Mouse (Mus musculus) lung, embryonic 14.5 days (tissue): ENCODE measurements at regions not wholly inside any gene's neighbourhood (a gene's known extent, or its start where the extent isn't known, plus 50 kb on each side); places are given as distances from the start of the nearest gene placed in this dataset.

ENCODE experiments used
- ATAC-seq: fragments of 200-750 bp; cut with Nextera tagmentation; 2 replicates; pipeline ENCODE4 v1.8.0; 2017; ENCODE audit warnings: mild to moderate bottlenecking, moderate TSS enrichment, moderate library complexity; ENCODE audit not compliant: insufficient read depth
- DNase-seq: peaks from one replicate; pipeline ENCODE4 v3.0.0-alpha.2; 2015
- H3K27ac ChIP-seq: fragments of 300-500 bp; sonication (generic); 2 replicates; pipeline ENCODE4 v1.5.1; 2014; ENCODE audit warnings: low read depth, mild to moderate bottlenecking, moderate library complexity
- H3K27me3 ChIP-seq: fragments of 300-500 bp; sonication (generic); 2 replicates; pipeline ENCODE4 v1.6.1; 2014; ENCODE audit warnings: low read length, control low read depth; ENCODE audit not compliant: insufficient read depth
- H3K36me3 ChIP-seq: fragments of 300-500 bp; sonication (generic); 2 replicates; pipeline ENCODE4 v1.6.1; 2014; ENCODE audit warnings: control low read depth; ENCODE audit not compliant: insufficient read depth
- H3K4me1 ChIP-seq: fragments of 300-500 bp; sonication (generic); 2 replicates; pipeline ENCODE4 v1.6.1; 2014; ENCODE audit warnings: antibody characterized with exemption, control low read depth; ENCODE audit not compliant: insufficient read depth
- H3K4me2 ChIP-seq: fragments of 300-500 bp; sonication (generic); 2 replicates; pipeline ENCODE4 v1.6.1; 2014; ENCODE audit warnings: mild to moderate bottlenecking
- H3K4me3 ChIP-seq: fragments of 300-500 bp; sonication (generic); 2 replicates; pipeline ENCODE4 v1.5.1; 2014; ENCODE audit warnings: low read depth, low read length
- H3K9ac ChIP-seq: fragments of 300-500 bp; sonication (generic); 2 replicates; pipeline ENCODE4 v1.6.1; 2014
- H3K9me3 ChIP-seq: fragments of 300-500 bp; sonication (generic); 2 replicates; pipeline ENCODE4 v1.6.1; 2016; ENCODE audit warnings: low read depth, low read length, control low read depth
- CTCF ChIP-seq: IDR thresholded peaks from 2 replicates; pipeline ENCODE4 v1.5.1; 2016; ENCODE audit warnings: antibody characterized with exemption, low read depth
- WGBS: fragments of 180-500 bp; shearing (Covaris S2); extraction: QIAGEN DNeasy Blood & Tissue Kit; methylation state at CpG from one replicate; pipeline ENCODE4 v1.1.7; 2014; 5-methylcytosine and 5-hydroxymethylcytosine counted together

- ATAC-seq (no peak), DNase-seq (no peak)
- no peak for TF ChIP-seq CTCF
- Histone ChIP-seq H3K4me1 (no peaks in the 10 kb centered on the region), H3K27ac (no peak overlapping the region), H3K4me3 (no peak overlapping the region), H3K9ac (no peak overlapping the region), H3K4me2 (no peak overlapping the region), H3K27me3 (no peaks in the 10 kb centered on the region), H3K9me3 (no peaks in the 10 kb centered on the region), H3K36me3 (no peaks in the 10 kb centered on the region)
- WGBS = 45% methylated on average over 4 of the region's 4 CpGs
These were observed 247.9 kb downstream of the Tle3 start for GRCm38 (mm10) chr9:61620105-61620504.

DNA sequence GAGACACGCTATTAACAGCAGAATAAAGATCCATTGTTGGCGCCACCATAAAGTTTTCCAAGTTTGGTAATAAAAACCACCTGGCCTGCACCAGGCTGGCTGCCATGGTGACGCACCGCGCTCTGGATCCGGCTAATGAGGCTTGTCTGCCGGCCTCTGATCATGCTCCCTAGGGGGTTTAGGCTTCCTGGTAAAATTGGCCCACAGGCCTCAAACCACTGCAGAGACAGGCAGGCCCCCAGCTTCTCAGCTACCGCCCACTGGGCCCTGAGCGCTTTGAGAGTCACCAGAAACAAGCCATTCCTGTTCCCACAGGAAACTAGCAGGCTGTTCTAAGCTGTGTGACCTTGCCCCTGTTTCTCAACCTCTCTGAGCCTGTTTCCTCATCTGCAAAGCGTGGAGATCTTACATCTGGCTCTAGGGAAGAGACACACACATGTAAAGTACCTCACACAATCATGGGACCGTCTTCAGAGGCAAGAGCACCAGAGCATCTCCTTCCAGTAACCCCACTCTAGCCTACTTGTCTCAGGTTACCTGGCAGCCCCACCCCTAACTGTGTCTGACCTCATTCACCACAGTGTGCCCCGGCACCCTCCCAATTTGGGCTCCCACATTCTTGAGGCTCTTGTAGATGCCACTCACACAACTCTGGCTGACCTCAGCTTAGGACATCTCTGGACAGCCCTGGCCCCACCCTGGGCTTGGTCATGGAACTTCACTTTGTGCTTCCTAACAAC lies 246.5 kb downstream of the Tle3 start:
- H3K36me3 ChIP-seq = no peaks in the 10 kb centered on the region
- no peaks in the 10 kb centered on the region for H3K9me3 ChIP-seq
- H3K27me3 ChIP-seq = no peaks in the 10 kb centered on the region
- no peak overlapping the region for H3K4me3 ChIP-seq
- no peak overlapping the region for H3K4me2 ChIP-seq
- no peak for TF ChIP-seq CTCF
- 44% methylated on average over 12 of the region's 12 CpGs for WGBS
- no peaks in the 10 kb centered on the region for H3K4me1 ChIP-seq
- ATAC-seq = no peak
- no peak overlapping the region for H3K9ac ChIP-seq
- H3K27ac ChIP-seq = no peak overlapping the region
- DNase-seq = peak; percentile 11

DNA sequence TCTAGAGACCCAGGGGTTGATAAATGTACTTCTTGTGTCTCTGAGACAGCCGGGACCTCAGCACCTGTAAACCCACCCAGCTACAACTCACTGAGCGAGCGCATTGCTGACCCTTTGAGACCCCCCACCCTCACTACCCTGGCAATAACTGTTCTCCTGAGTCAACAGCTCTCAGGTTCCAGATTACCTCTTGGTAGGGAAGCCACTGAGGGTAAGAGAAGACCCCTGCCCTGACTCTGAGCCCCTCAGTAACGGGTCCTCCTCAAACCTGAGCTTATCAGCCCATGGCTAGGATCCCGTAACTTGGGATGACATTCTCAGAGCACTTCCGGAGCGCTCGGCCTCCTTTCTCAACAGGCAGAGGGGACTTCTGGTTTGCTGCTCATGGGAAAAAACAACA lies 245.8 kb downstream of the Tle3 start:
- no peak overlapping the region for H3K4me3 ChIP-seq
- DNase-seq (no peak), ATAC-seq (no peak)
- H3K27me3 ChIP-seq = no peaks in the 10 kb centered on the region
- no peaks in the 10 kb centered on the region for H3K4me1 ChIP-seq
- WGBS = 71% methylated on average over 8 of the region's 8 CpGs
- no peak overlapping the region for H3K27ac ChIP-seq
- H3K4me2 ChIP-seq = no peak overlapping the region
- H3K36me3 ChIP-seq = no peaks in the 10 kb centered on the region
- H3K9me3 ChIP-seq = no peaks in the 10 kb centered on the region
- TF ChIP-seq CTCF = no peak
- H3K9ac ChIP-seq = no peak overlapping the region

- Histone ChIP-seq H3K4me2 (no peak overlapping the region), H3K36me3 (no peaks in the 10 kb centered on the region), H3K9me3 (no peaks in the 10 kb centered on the region), H3K4me3 (no peak overlapping the region), H3K9ac (no peak overlapping the region), H3K4me1 (no peaks in the 10 kb centered on the region), H3K27ac (no peak overlapping the region), H3K27me3 (no peaks in the 10 kb centered on the region)
- DNase-seq (no peak), ATAC-seq (no peak)
- no peak for TF ChIP-seq CTCF
- 52% methylated on average over 4 of the region's 4 CpGs for WGBS
These were observed 243.4 kb downstream of the Tle3 start for GRCm38 (mm10) chr9:61615556-61615955.

GRCm38 (mm10) chr9:61607576-61607975 lies 235.4 kb downstream of the Tle3 start:
- Histone ChIP-seq H3K9me3 (no peaks in the 10 kb centered on the region), H3K27ac (no peak overlapping the region), H3K36me3 (no peaks in the 10 kb centered on the region), H3K9ac (no peak overlapping the region), H3K4me3 (no peak overlapping the region), H3K4me2 (no peak overlapping the region), H3K4me1 (no peaks in the 10 kb centered on the region), H3K27me3 (no peaks in the 10 kb centered on the region)
- no peak for DNase-seq
- whole genome bisulfite sequencing = 73% methylated on average over 5 of the region's 5 CpGs
- no peak for ATAC-seq
- TF ChIP-seq CTCF = no peak

GRCm38 (mm10) chr9:61602353-61602978 lies 230.3 kb downstream of the Tle3 start:
- TF ChIP-seq CTCF = no peak
- no peak overlapping the region for H3K27ac ChIP-seq
- H3K4me2 ChIP-seq = no peak overlapping the region
- 39% methylated on average over 7 of the region's 7 CpGs for WGBS
- H3K4me1 ChIP-seq = 0 out of 2 replicates have a peak, but pooled peaks cover under 1% of the 10 kb centered on the region
- H3K4me3 ChIP-seq = no peak overlapping the region
- H3K9ac ChIP-seq = no peak overlapping the region
- no peak for DNase-seq
- no peaks in the 10 kb centered on the region for H3K9me3 ChIP-seq
- no peaks in the 10 kb centered on the region for H3K36me3 ChIP-seq
- no peaks in the 10 kb centered on the region for H3K27me3 ChIP-seq
- no peak for ATAC-seq

DNA sequence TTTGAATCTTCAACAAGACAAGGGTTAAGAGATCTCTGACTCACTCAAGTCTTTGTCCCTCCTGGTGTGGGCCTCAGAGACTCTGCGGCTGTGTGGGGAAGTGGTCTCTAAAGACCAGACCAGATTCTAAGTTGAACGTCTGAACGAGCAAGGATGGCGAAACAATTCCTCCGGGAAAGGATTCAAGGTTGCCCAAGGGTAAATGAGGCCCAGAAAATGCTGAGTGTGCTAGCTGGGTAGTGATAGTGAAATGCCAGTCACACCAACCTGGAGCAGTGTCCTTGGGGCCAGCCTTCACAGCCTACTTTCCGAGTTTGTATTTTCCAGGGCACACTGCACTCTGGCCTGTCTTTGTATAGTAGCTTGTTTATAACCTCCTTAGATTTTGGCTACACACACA lies 229.7 kb downstream of the Tle3 start:
- no peak for ATAC-seq
- H3K4me3 ChIP-seq = no peak overlapping the region
- H3K36me3 ChIP-seq = no peaks in the 10 kb centered on the region
- no peak for DNase-seq
- H3K4me2 ChIP-seq = no peak overlapping the region
- H3K27me3 ChIP-seq = no peaks in the 10 kb centered on the region
- H3K4me1 ChIP-seq = peaks cover 6% of the 10 kb centered on the region; the same call in 1 of the 2 replicates
- no peak for TF ChIP-seq CTCF
- no peaks in the 10 kb centered on the region for H3K9me3 ChIP-seq
- H3K9ac ChIP-seq = no peak overlapping the region
- WGBS = 77% methylated on average over 6 of the region's 6 CpGs
- no peak overlapping the region for H3K27ac ChIP-seq
